Mouse (Mus musculus) WW6 (cell line): ENCODE measurements around the gene Evc.

Experiments used
- DNase-seq: peaks from one replicate; pipeline ENCODE4 v3.0.0-alpha.2; 2013; ENCODE audit warnings: low read depth, low spot score

Gene Evc

DNA sequence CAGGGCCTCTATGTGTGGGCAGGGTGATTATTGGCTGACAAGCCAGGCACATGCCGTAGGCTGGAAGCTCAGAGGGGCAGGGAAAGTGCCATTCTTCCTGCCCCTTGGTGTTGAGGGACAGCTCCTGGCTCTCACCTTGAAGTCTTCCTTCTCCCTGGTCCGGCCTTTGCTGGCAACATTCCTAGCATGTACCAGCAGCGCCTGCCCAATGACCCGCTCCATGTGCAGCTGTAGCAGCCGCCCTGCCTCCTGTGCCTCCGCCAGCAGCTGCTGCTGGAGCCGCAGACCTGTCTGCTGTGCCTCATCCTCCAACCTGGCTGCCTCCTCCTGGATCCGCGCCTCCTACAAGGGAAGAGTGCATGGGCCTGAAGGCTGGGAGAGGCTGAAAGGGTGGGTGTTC, 26.7 kb downstream of the Evc start:
- no peak for DNase-seq

DNA sequence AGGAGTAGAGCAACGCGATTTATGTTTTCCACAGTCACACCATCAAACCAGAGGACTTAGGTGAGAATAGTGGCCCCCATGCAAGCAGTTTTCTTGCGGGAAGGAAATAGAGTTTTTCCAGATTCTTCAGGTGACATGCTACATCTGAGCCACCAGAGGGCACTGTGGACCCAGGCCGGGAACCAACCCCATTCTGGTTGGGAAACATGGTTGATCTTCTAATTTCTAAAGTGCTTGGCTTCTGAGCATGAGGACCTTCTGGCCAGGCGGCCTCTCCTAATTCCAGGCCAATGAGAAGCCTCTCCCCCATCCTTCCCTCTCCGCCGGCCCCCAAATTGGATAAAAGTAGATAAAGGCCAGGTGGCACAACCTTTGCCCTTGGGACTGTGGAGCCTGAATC, 38.3 kb downstream of the Evc start:
- no peak for DNase-seq

DNA sequence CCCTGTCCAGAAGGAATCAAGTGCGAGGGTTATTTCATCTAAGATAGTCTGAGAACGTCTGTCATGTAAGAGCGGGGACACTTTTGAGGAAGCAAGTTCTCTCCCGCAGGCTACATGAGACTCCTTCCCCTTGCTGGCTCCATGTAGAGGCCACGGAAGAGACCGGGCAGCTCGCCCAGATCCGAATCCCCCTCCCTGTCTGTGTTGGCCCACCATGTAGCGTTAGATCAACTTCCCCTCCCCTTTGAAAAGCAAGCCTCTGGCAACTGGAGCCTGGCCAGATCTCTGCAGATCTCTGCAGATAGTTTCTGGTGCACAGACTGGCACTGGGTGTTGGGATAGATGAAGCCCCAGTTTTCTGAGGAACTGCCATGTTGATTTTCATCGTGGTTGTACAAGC, 40.0 kb downstream of the Evc start:
- DNase-seq: no peak

DNA sequence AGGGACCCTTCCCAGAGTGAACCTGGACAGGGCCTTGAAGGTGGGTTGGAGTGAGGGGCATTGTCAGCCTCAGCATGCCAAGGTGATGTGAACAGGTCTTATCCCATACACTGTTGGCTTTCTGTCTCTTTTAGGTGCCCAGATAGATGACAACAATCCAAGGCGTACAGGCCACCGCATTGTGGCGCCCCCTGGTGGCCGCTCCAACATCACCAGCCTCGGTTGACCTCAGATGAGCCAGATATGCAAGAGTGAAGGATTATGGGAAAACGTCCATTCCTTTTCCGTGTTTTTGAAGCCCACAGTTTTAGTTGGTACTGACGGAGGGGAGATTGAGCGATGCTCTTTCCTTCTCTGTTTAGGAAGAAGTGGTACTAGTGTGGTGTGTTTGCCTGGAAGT, 45.7 kb downstream of the Evc start:
- no peak for DNase-seq

DNA sequence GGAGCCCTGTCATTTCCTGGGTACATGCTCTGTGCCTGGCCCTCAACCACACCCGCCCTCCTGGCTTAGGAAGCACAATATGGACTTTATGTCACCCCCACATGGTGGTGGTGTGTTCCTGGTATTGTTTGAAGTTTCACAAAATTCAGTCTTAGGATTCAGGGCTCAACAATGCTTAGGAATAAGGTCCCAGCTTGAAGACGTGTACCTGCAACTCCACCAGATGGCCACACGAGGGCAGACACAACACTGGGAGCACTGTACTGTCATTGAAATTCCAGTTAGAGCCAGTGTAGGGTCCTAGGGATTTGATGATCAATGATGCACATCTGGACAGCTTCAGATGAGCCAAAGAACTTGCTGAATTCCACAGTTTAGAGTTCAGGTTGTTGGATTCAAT, 47.5 kb downstream of the Evc start:
- DNase-seq: no peak

DNA sequence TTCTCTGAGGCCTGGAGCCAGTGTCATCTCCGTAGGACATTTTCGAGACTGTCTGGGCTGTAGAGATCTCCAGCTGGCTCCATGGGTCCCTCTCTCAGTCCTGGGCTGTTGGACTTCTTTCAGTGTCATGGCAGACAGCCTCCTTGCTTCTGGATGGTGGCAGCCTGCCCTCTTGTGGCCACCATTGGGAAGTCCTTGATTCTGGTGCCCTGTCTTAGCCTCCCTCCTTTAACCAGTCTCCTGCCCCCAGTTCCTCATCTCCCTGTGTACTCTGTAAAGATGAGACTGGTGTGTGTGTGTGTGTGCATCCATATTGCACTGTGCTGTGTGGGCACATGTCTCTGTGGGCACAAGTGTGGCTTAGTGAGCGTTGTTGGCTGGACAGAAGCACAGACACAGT, 48.3 kb downstream of the Evc start:
- peak; percentile 22 for DNase-seq

DNA sequence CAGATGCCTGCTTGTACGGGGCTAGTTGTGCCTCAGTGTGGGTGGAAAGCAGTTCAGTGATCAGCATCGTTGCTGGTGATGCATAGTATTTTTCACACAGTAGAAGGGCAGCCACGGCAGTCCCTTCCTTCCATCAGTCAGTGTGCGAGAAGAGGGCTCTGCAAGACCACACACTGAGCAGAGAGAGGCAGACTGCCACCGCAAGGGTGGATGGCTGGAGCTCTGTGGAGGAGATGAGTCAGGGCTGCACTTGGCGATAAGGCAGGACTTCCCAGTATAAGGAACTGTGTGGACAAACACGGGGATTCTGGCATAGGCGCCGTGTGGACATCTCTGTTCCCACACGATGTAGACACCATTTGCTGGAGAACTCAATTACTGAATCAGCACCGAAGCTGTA, 55.7 kb downstream of the Evc start:
- no peak for DNase-seq

DNA sequence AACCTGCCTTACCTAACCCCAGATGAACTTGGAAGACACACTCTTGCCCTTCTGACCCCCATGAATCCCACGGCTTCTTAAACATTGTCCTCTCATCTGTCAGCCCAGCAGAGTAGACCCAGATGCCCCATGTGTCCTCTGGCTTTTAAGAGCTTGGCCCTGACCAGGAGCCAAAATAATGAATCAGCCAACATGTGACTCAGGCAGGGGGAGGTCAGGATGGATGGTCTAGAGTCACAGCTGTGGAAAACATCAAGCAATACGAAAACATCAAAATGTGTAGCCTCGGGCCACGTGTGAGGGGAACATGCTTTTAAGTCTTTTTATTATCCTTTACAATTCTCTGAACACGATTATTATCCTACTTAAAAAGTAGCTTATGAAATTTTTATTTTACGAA, 72.9 kb downstream of the Evc start:
- no peak for DNase-seq

DNA sequence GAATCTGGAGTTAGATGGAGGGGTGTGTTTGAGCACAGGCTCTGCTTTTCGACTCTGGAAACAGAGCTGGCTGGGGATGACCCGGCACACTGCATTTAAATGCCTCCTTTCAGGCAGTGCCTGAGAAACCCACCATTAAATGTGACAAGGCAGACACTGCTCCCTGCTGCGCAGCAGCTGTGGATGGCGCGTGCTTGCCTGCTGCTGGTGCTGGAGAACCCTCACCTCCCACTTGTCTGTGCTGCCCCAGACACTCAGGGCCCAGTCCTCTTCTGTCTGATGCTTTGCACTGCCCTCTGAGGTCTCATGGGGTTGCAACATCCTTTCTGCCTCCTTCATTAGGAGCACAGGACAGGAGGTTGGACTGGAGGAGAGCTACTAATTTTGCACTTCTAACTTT, 75.0 kb downstream of the Evc start:
- DNase-seq: no peak

DNA sequence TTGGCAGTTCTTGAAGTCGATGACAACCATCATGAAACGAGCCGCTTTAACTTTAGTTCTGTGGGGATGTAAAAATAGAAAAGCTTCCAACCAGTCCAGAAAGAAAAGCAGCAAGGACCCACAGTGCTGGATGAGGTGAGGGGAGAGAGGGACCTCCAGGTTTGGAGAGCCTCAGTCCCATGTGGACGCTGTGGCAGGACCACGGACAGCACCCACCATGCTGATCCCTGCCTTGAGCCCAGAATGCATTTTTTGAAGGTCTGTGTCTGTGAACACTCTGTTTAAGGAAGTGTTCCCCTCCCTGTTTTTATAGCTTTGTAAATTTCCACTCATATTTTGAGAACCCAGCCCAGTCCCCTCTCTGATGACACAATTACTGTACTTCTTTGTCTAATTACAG, 79.5 kb downstream of the Evc start:
- DNase-seq: no peak

DNA sequence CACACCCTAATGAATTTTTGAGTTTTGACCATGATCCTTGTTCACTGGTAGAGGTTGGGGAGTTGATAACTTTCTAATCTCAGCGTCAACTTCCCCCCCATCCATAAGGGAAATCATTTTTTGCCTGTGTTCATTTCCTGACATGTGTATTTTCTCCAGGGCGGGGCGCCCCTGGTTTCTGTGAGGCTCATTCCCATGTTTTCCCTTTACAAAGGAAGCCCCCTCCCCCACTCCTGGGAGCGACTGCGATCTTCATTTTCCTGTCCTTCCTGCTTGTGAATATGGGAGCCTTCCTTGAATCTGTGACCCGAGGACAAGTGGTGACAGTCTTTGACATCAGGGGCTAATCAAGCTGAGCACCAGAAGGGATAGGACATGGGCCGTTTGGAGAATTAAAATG, 79.9 kb downstream of the Evc start:
- DNase-seq: no peak

DNA sequence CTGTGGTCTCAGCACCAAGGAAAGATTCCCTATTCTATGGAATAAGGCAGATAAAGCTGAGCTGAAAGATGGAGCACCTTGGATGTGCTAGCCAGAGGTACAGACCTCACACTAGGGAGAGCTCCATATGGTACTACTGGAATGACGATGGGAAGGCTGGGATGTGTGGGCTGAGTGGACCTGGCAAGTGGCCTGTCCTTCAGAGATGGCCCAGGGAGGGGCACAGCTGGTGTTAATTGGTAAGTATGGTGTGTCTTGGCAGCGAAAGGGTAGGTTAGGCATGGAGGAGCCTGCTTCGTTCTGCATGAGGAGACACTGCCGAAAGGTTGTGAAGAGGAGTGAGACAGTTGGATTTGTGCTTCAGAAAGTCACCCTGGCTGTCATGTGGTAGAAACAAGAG, 82.2 kb downstream of the Evc start:
- DNase-seq: no peak

DNA sequence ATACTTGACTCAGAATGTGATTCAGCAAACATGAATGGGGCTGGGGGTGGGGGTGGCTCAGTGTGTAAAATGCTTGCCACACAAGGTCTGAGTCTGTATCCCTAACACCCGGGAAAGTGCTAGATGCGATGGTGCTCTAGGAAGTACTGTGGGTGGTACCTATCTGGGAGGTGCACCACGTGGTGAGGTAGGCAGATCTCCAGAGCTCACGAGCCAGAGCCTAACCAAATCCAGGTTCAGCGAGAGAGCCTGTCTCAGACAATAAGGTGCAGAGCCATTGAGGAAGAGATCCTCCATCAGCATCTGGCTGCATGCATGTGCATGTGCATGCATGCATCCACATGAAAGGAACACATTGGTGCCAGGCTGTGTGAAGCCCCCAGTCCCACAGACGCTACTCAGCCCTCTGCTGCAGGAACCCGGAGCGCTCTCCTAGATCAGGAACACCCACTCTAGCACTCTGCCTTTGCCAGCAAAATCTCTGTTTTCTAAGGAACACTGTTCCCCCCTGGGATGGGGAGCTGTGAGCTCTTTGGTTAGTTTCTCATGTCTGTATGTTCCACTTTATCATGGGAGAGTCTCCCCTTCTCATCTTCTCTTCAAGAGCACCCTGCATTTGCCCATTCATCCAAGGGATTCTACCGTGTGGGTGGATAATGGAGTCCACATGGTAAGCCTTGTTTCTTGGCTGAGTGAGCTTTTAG, 84.4 kb downstream of the Evc start:
- DNase-seq: no peak

DNA sequence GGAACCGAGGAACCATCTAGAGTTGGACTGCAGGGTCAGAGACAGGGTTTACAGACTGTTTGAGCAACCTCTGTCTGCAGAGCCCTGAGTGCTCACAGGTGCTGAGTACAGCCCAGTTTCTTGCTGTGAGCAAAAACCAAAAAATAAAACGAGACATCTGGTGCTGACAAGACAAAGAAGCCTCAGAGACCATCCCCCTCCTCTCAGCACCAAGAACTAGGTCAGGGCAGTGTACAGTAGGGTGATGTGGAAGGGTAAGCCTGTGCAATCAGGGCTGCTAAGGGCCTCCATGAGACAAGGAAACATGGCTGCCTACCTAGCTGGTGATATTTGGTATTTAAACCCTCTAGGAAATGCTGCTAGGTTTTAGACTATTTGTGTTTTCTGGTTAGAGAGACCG, 85.1 kb downstream of the Evc start:
- no peak for DNase-seq

DNA sequence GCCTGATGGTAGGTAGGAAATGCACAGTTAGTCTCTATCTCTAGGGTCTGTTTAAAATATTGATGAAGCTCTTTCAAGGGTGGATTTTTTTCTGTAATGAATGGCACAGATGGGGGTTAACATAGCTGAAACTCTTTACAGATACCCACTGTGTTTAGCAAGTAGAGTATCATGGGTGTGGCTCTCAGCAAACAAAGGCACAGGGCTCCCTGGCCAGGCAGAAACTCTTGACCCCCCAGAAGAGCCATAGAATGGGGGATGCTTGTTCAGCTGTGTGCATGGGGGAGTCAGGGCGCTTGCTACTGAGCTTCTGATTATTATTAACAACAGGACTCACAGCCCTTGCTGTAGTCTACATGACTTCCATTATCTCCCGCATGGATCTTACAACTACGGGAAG, 87.8 kb downstream of the Evc start:
- DNase-seq: no peak

DNA sequence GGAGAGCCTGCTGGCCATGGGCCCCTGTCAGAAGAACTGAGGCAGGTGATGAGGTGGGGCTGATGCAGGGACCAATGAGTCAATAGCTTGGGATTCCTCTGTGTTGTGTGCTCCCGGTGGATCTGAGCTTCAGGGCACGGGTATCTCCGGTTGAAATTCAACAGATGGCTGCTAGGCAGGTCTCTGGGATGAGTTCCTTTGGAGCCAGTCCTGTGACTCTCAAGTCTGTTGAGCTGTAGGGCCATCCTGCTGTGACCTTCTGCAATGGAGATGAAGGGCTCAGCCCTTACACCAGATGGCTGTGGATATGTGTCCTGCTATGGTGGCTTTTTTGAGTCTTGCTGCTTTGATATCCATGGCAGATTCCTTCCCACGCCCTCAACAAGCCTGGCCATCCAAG, 89.2 kb downstream of the Evc start:
- DNase-seq: no peak

DNA sequence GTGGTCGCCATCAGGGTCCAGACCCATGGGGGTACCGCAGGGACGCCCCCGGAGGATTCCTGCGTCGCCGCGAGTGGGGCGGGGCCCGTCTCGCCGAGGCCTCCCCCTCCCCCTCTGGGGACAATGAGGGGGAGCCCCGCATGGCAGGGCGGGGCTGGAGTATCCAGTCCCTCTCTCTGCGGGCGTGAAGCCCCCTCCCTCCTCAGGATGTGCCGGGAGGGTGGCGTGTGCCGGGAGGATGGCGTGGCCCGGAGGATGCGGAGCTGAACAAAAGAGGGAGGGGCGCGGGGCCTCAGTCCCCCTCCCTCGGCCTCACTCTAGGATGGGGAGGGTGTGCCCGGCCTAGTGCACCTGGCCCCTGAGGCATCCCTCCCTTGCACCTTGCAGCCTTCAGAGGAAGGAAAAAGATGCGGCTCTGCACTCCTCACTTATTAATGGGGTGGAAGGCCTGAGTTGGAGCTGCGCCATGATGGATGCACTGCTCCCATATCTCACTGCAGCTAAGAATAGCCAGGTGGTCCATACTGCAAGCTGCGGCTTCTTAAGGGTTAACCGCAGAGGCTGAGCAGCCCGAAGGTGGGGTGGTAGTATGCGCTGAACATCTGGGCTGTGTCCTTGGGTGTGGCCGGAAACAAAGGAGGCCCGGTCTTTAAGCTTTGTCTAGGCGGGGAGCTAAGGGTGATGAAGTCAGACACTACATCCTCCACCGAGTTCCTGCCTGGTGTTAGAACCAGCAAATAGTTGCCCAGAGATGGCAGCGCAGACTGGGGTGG, 90.4 kb downstream of the Evc start:
- peak; percentile 47 for DNase-seq

DNA sequence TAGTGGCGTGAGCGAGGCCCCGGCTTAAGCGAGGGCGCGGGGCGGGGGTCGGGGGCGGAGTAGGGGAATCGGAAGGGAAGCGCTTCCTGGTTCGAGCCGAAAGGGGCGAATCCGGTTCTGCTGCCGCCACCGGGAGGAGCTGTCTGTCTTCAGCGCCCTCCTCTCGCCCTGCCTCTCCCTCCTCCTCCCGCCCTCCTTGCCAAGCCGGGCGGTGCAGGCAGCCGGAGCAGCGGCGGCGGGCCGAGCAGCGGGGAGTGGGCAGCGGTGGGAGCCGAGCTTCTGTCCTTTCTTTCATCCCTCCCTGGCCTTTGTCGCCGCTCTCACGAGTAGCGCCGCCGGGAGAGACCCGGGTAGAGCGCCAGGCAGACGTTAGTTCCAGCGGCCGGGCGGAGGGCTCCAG, 91.0 kb downstream of the Evc start:
- peak; percentile 47 for DNase-seq

DNA sequence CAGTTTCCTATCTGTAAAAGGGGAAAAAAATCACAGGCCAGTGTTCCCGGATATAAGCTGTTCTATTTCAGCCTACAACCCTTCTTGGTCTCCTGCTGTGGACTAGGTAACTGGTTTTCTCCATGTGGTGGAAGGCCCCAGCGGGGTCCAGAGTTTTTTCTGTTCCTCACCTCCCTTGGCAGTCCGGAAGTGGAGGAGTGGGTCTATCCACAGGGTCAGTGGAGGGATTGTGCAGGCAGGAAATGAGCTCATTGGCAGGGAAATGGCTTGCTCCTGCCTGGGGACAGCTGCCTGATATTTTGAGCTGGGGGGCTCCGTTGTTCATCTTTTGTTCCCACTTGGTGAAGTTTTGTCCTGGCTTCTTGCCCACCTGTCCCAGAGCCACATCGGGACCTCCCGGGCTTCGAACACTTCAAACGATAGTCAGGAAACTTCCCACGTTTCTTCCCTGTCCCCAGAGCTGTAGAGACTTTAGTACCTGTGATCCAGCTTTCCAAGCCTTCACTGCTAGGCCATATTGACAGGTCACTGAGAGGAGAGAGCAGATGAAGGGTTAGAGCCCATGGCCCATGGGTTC, 91.9 kb downstream of the Evc start:
- no peak for DNase-seq

DNA sequence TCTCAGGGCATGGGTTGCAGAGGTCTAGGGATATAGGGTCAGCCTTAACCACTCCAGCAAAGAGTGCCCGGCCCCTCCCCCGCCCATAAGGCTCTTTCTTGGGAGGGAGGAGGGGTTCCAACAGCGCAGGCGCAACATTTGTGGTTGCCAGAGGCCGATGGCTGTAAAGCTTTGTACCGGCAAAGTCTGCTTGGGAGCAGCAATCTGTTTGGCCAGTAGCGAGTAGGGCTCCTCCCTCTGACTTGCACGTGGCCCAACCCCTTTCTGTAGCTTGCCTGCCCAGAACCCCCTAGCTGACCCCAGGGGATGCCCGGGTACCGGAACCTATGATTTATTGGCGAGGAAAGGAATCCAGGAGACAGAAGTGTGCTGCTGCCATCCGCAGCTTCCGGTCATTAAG, 92.5 kb downstream of the Evc start:
- DNase-seq: no peak

DNA sequence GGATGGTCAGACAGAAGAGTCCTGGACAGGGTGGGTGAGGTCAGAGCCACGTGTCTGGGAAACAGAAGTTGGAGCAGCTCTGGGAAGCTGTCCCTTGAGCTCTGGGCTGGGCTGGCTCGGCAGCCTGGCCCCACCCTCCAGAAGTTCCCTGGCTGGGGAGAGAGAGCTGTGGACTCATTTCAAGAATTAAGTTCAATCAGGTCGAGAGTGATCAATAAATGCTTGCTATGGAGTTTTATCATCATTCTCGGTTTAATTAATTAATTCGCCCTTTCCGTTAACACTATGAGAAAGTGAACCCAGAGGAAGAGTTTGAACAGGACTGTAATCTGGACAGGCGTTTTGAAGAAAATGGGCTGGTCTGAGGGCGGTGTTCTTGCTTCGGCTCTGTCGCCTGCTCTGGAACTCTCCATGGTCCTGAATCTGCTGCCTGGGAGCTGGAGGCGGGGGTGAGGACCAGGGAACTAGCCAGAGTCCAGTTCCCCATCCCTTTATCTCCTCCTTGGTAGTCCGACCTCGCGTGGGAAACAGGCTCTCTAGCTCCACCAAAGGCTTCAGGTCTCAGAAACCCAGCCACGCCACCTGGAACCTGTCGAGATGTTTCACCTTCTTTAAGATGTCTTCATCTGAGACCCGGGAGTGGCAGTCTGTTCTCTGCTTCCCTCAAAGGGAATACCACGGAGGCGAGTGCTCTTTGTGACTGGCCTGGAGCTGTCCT, 93.4 kb downstream of the Evc start:
- DNase-seq: no peak

DNA sequence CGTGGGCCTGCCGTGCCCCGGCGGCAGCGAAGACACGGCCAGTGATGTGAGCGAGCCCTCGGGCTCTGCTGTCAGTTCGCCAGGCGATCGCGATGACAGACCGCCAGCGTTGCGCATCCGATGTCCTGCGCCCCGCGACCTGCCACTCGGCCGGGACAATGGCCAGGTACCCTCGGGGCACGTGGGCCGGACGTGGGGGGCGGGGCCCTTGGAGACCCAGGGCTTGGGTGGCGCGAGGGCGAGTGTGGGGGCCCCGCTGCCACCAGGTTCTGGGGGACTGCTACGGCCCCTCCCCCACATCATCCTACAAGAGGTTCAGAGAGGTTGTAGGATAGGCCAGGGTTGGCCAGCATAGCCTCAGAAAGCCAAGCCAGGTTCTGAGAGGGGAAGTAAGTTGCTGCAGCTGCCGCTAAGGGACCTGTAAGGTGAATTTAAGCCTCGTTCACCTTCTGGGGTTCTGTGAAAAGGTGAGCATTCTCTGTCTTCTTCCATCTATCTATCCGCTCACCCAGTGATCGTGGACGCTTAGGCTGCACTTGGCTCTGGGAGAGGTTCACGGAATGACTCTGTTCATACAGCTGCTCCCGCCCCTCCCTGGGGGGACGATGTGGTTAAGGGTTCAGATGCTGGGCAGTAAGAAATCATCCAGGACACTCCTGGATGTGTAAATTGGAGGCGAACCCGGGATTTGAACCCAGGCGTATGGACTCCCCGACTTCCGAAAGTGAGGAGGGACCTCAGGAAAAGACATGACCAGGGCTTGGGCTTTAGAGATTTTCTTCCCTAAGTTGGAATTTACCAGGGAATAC, 94.1 kb downstream of the Evc start:
- no peak for DNase-seq
